Mouse (Mus musculus) limb, embryonic 15.5 days (tissue): Measurements from ENCODE around the gene Galc. TPM values are rescaled to one million over a fixed set of nuclear protein-coding genes. Genes with fewer than 3 reads are reported as not detected.

Experiments used
- ATAC-seq: fragments of 200-750 bp; cut with Nextera tagmentation; 2 replicates; pipeline ENCODE4 v1.8.0; 2017; ENCODE audit warnings: low read depth, moderate TSS enrichment; ENCODE audit not compliant: insufficient number of reproducible peaks, low FRiP score, low TSS enrichment
- H3K27ac ChIP-seq: fragments of 300-500 bp; sonication (generic); 2 replicates; pipeline ENCODE4 v1.5.1; 2015; ENCODE audit warnings: moderate library complexity, mild to moderate bottlenecking, inconsistent platforms
- H3K27me3 ChIP-seq: fragments of 300-500 bp; sonication (generic); 2 replicates; pipeline ENCODE4 v1.6.1; 2015; ENCODE audit warnings: inconsistent platforms
- H3K36me3 ChIP-seq: fragments of 300-500 bp; sonication (generic); 2 replicates; pipeline ENCODE4 v1.6.1; 2015; ENCODE audit warnings: inconsistent platforms
- H3K4me1 ChIP-seq: fragments of 300-500 bp; sonication (generic); 2 replicates; pipeline ENCODE4 v1.6.1; 2015; ENCODE audit warnings: inconsistent platforms
- H3K4me2 ChIP-seq: fragments of 300-500 bp; sonication (generic); 2 replicates; pipeline ENCODE4 v1.6.1; 2015; ENCODE audit warnings: mild to moderate bottlenecking, inconsistent platforms
- H3K4me3 ChIP-seq: fragments of 300-500 bp; sonication (generic); 2 replicates; pipeline ENCODE4 v1.5.1; 2015; ENCODE audit warnings: mild to moderate bottlenecking, inconsistent platforms
- H3K9ac ChIP-seq: fragments of 300-500 bp; sonication (generic); 2 replicates; pipeline ENCODE4 v1.6.1; 2015; ENCODE audit warnings: inconsistent platforms
- H3K9me3 ChIP-seq: fragments of 300-500 bp; sonication (generic); 2 replicates; pipeline ENCODE4 v1.6.1; 2016; ENCODE audit warnings: inconsistent platforms
- WGBS: fragments of 180-500 bp; shearing (Covaris S2); methylation state at CpG from one replicate; pipeline ENCODE4 v1.1.7; 2015; 5-methylcytosine and 5-hydroxymethylcytosine counted together
- polyA plus RNA-seq: library from polyadenylated mRNA; unstranded; fragments of >200 nt; fragmentation: Nextera tagmentation; extraction: Ambion mirVana; gene quantifications from 2 replicates; pipeline ENCODE4 v1.2.1, GENCODE M21; 2015

Galc gene
- polyA plus RNA-seq, 1 experiment from 2014 or later, result 6.7 TPM

DNA sequence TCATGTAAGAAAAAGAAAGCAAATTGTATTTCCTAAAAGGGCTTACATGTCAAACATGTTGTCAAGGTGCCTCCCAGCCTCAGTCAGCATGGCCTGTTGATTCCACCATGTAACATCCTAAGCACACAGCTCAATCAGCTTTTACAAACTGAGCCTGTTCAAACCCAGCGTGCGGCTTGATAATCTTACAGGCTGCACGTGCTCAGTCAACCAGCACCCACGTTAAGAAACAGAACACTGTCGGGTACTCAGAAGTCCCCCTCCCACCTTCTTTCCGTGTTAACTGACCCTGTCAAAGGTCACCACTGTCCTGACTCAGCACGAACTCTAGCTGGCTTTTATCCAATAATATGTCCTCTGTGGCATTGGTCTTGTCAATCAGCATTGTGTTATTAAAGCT, 13.2 kb upstream of the Galc start:
- Histone ChIP-seq H3K27me3 (no peaks in the 10 kb centered on the region), H3K4me1 (no peaks in the 10 kb centered on the region), H3K9me3 (no peaks in the 10 kb centered on the region), H3K4me2 (no peak overlapping the region), H3K4me3 (no peak overlapping the region), H3K27ac (no peak overlapping the region), H3K36me3 (no peaks in the 10 kb centered on the region), H3K9ac (no peak overlapping the region)
- no peak for ATAC-seq
- 79% methylated on average over 7 of the region's 7 CpGs for WGBS

DNA sequence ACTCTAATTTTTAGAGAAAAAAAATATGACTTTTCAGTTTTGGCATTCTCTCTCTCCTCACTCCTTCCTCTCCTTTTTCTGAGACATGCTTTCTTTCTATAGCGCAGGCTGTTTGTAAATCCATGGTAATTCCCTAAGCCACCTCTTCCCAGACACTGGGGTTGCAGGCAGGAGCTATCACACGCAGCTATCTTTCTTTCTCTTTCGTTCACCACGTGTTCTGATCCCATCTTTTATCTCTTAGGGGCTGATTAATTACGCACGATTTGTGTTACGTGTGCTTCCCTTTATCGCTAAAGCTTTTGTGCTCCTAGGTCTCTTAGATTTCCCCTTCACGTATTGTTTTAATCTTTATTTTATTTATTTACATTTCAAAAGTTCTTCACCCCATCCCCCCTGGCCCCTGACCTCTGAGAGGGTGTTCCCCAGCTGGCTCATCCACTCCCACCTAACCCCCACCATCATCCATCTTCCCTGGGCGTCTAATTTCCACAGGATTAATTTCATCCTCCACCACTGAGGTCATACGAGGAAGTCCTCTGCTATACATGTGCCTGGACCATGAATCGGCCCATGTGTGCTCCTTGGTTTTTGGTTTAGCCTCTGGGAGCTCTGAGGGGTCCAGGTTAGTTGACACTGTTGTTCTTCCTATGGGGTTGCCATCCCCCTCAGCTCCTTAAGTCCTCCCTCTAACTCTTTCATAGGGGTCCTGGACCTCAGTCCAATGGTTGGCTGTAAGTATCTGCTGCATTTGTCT, 11.7 kb upstream of the Galc start:
- no peak overlapping the region for H3K9ac ChIP-seq
- H3K36me3 ChIP-seq, result no peaks in the 10 kb centered on the region
- no peaks in the 10 kb centered on the region for H3K9me3 ChIP-seq
- H3K4me1 ChIP-seq, result no peaks in the 10 kb centered on the region
- H3K27ac ChIP-seq, result no peak overlapping the region
- no peak for ATAC-seq
- 58% methylated on average over 12 of the region's 12 CpGs for WGBS
- H3K4me2 ChIP-seq, result no peak overlapping the region
- H3K4me3 ChIP-seq, result no peak overlapping the region
- no peaks in the 10 kb centered on the region for H3K27me3 ChIP-seq

DNA sequence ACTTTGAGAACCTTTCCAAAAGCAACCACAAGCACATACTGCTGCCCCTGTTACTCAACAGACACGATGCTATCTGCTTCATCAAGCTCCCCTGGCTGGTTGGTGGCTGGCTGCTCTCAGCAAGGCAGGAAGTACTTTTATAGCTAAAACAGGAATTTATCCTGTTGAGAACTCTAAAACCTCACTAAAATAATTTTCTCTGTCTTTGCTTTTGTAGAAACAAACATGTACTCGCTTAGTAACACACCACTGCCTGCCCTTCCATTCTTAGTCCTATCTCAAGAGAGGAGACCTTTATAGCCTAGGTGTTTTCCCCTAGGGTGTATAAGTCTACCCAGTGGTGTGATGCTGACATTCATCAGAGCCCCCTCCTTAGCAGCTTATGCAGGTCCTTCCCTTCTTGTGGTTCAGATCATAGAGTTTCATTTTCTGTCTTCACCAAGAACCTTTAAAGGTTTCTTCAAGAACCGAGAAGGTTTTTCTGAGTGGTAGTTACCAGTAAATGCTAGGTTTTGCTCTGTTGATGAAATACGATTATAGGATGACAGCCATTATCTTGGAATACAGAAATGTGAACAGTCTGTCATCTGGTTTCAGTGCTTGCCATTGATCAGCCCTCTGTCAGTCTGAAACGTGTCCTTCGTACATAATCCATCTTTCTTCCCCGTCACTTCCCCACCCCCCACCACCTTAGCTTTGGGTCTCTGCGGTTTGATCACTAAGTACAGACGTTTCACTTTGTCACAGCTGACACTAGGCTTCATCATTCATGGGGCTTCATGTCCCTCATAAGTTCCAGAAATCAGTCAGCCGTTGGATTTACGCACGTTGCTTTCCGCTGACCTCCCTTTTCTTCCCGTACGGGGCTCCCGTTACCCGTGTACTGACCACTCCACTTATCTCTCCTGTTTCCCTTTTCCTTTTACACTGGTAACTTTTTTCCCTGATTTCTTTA, 10.8 kb upstream of the Galc start:
- H3K4me1 ChIP-seq, result no peaks in the 10 kb centered on the region
- no peaks in the 10 kb centered on the region for H3K36me3 ChIP-seq
- no peak overlapping the region for H3K4me2 ChIP-seq
- no peak overlapping the region for H3K9ac ChIP-seq
- 46% methylated on average over 17 of the region's 17 CpGs for WGBS
- H3K4me3 ChIP-seq, result no peak overlapping the region
- H3K9me3 ChIP-seq, result no peaks in the 10 kb centered on the region
- no peaks in the 10 kb centered on the region for H3K27me3 ChIP-seq
- no peak for ATAC-seq
- H3K27ac ChIP-seq, result no peak overlapping the region

DNA sequence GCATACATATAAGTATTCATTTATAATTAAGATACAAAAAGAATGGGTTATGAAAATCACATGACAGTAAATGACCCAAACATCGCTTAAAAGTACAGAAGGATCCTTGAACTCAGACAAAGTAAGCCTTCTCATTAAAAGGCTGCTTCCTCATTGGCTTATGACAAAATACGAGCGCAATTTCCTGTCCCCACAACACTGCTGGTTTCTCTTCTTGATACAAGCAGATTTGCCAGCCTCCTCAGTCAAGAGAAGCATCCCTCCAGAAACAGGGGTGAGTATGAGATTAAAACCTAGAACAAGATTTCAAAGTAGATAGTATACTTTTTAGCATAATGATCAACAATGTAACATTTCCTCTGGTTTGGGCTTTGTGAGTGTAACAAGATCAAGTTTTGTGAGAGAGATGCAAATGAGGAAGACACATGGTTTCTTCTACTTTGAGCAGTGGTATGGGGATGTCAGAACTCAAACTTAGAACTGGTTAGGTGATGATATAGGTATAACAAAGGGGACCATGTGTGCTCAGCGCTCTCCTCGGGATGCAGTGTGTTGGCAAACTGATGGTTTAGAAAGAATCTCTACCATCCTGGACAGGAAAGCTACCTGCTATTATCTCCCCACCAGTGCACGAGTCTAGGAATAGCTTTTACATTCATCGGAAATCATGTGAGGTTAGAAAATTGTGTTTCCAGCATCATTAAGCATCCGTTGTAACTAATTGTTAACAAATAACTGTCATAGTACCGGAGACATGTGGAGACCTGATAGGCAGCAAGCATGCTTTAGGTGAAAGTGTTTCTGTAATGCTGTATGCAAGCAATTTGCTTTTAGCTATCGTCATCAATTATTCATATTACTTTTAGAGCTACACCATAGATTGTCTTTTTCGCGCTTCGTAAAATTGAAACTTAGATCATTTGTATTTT, 9.4 kb upstream of the Galc start, which contains the start of gene Gpr65:
TSS of gene Gpr65 (plus strand) at position 195 of the 929 bp plus-strand sequence.
- no peaks in the 10 kb centered on the region for H3K27me3 ChIP-seq
- H3K9ac ChIP-seq, result no peak within 1 kb of the TSS
- H3K27ac ChIP-seq, result no peak within 1 kb of the TSS
- no peak within 1 kb of the TSS for H3K4me2 ChIP-seq
- H3K9me3 ChIP-seq, result no peaks in the 10 kb centered on the region
- no peak for ATAC-seq
- no peak within 1 kb of the TSS for H3K4me3 ChIP-seq
- H3K4me1 ChIP-seq, result no peaks in the 10 kb centered on the region
- H3K36me3 ChIP-seq, result no peaks in the 10 kb centered on the region
- WGBS, result 82% methylated on average over 13 of the region's 13 CpGs

DNA sequence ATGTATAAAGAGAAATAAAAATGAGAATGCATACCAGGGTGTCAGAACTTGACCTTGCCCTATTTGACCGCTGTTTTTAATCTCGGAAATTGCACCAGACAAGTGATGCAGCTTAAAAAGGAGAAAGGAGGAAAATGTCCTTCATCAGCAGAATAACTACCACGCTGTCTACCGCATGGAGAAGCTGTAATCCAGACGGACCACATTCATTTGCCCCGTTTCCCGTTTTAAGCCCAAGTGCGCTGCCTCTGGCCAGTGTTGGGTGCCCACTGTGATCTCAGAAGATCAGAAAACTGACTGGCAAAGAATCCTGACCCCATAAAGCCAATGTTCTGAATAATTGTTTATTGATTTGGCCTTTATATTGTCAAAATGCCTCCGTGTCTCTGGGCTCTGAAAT, 6.4 kb upstream of the Galc start:
- Histone ChIP-seq H3K36me3 (no peaks in the 10 kb centered on the region), H3K27me3 (no peaks in the 10 kb centered on the region), H3K9me3 (no peaks in the 10 kb centered on the region), H3K4me2 (no peak overlapping the region), H3K4me3 (no peak overlapping the region), H3K9ac (no peak overlapping the region), H3K27ac (no peak overlapping the region), H3K4me1 (no peaks in the 10 kb centered on the region)
- no peak for ATAC-seq
- WGBS, result 85% methylated on average over 9 of the region's 9 CpGs

DNA sequence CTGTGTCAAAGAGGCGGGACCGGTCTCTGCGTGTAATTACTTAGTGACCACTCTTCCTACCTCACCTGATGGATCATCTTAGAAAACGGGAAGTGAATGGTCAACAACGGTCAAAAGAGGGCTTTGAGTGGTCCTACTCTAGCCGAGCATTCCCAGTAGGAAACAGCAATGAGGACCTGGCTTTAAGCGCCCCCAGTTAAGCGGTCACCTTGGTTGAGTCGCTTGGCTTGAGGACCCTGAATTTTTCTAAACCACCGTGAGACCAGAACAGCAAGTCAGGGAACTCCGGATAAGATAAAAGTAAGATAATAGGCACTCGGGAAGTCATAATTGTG, 226 bp upstream of the Galc start:
- Histone ChIP-seq H3K4me3 (peak overlapping the region; percentile 71), H3K4me1 (no peaks in the 10 kb centered on the region), H3K27ac (peak overlapping the region; percentile 86; the same call in 1 of the 2 replicates), H3K27me3 (no peaks in the 10 kb centered on the region), H3K36me3 (no peaks in the 10 kb centered on the region), H3K9ac (peak overlapping the region; percentile 76), H3K4me2 (peak overlapping the region; percentile 63), H3K9me3 (no peaks in the 10 kb centered on the region)
- no peak; the same call in 1 of the 2 replicates for ATAC-seq
- 3% methylated on average over 12 of the region's 12 CpGs for WGBS

DNA sequence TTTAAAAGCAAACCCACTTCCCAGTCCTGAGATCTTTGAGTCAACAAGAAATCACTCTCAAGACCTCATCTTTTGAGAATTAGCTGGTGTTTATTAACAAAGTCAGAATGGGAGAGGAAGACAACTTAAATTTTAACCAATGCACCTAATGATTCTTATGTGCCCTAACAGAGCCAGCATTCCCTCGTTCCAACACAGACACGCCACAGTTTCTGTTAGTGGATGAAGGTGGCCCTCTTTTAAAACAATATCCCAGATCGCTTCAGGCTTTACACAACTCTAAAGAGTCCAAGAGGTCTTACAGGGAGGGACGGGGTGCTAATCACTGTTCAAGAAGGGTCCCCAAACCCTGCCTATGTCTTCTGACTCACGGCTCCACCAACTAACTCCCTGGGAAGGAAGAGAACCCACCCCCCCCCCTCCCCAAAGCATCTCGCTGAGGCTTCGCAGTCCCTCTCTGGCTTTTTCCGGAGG, 851 bp downstream of the Galc start:
- H3K9ac ChIP-seq, result peak overlapping the region; percentile 76
- ATAC-seq, result no peak; the same call in 1 of the 2 replicates
- peak overlapping the region; percentile 86 for H3K27ac ChIP-seq
- no peaks in the 10 kb centered on the region for H3K27me3 ChIP-seq
- H3K4me3 ChIP-seq, result peak overlapping the region; percentile 71
- H3K36me3 ChIP-seq, result no peaks in the 10 kb centered on the region
- 0% methylated on average over 8 of the region's 8 CpGs for WGBS
- H3K4me2 ChIP-seq, result peak overlapping the region; percentile 63
- H3K4me1 ChIP-seq, result no peaks in the 10 kb centered on the region
- H3K9me3 ChIP-seq, result no peaks in the 10 kb centered on the region

DNA sequence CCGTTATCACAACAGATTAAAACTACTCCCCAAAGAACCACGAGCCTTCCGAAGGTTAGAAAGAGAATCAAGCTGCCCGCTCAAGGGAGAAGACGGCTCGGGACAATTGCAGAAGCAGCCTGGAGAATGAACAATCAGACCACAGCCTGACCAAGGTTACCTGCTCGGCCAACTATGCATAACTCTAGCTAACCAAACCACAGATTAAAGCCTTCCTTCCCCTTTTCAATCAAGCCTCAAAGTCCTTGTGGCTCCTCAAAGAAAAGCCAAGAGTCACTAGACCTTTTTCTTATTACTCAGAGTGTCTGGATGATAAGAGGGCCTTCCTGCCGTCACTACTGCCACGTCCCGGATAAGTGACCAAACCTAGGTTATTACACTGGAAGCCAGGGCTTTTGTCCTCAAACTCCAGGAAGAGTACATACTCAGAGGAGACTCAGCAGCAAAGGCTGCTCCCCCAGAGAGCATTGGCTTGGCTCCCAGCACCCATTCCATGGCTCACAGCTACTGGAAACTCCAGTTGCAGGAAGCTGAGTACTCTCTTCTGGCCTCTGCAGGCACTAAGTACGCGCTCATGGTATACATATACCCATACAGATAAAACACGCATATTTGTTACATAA, 3.8 kb downstream of the Galc start:
- no peak for ATAC-seq

DNA sequence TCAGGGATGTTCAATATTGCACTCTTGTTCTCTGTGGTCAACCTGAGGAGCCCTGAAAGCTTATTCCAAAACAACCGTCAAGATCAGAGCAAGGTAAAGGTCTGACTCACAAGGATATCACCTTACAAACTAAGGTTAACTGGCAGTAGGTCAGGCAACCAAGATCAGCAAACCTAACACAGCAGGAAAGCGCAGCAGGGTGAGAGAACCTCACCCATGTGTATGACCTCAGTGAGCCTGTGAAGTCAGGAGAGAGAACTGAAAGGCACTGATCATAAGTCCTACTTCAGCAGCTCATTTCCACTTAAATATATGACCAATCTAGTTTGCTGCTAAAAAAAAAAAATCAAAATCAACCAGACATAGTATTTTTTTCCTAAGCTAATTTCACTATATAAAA, 6.8 kb downstream of the Galc start:
- no peak overlapping the region for H3K4me3 ChIP-seq
- no peaks in the 10 kb centered on the region for H3K27me3 ChIP-seq
- WGBS, result 71% methylated on average over 2 of the region's 2 CpGs
- H3K4me1 ChIP-seq, result no peaks in the 10 kb centered on the region
- H3K36me3 ChIP-seq, result no peaks in the 10 kb centered on the region
- no peak for ATAC-seq
- H3K4me2 ChIP-seq, result no peak overlapping the region
- no peak overlapping the region for H3K9ac ChIP-seq
- no peaks in the 10 kb centered on the region for H3K9me3 ChIP-seq
- no peak overlapping the region for H3K27ac ChIP-seq

More for the DNA sequence above, 3.8 kb downstream of the Galc start:
- H3K9me3 ChIP-seq, result no peaks in the 10 kb centered on the region
- no peak overlapping the region for H3K27ac ChIP-seq
- no peak overlapping the region for H3K4me2 ChIP-seq
- H3K4me3 ChIP-seq, result no peak overlapping the region
- 88% methylated on average over 13 of the region's 13 CpGs for WGBS
- no peaks in the 10 kb centered on the region for H3K4me1 ChIP-seq
- H3K9ac ChIP-seq, result no peak overlapping the region
- no peaks in the 10 kb centered on the region for H3K27me3 ChIP-seq
- no peaks in the 10 kb centered on the region for H3K36me3 ChIP-seq

DNA sequence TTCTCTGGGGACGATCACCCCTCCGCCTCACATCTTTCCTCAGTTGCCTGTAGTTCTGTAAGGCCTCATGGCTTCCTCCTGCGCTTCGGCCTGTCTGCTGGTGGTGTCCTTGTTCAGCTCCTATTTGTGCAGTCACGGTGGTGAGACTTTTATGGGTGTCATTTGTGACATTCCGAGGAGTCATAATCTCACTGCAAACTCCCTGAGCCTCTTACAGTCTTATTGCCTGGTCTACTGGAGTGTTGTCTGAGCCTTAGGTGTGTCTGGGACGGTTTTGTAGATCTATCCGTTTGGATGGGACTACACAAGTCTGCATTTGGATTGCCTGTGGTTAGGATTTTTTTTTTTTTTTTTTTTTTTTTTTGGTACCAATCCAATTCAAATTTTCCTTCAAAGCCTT, 8.9 kb downstream of the Galc start:
- H3K4me2 ChIP-seq, result no peak overlapping the region
- H3K27me3 ChIP-seq, result no peaks in the 10 kb centered on the region
- no peaks in the 10 kb centered on the region for H3K36me3 ChIP-seq
- no peak overlapping the region for H3K9ac ChIP-seq
- no peaks in the 10 kb centered on the region for H3K9me3 ChIP-seq
- no peak overlapping the region for H3K27ac ChIP-seq
- WGBS, result 81% methylated on average over 8 of the region's 8 CpGs
- H3K4me1 ChIP-seq, result no peaks in the 10 kb centered on the region
- no peak overlapping the region for H3K4me3 ChIP-seq
- ATAC-seq, result no peak

DNA sequence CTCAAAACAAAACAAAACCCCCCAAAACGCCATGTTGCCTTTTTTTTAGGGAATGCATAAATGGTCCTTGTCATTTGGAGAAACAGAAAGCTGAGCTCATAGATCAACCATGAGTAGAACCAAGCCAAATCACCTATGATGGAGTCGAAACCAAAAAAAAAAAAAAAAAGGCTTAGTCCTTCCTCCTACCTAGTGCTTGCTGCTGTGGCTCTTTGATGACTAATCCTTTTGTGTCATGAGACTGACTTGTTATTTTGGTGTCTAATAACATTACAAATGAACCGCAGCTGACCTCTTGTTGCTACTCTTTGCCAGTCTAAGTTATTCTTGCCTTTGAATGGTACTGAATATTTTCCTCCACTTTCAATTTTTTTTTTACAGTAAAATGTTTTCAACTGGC, 9.6 kb downstream of the Galc start:
- no peak overlapping the region for H3K27ac ChIP-seq
- no peaks in the 10 kb centered on the region for H3K4me1 ChIP-seq
- no peak overlapping the region for H3K9ac ChIP-seq
- ATAC-seq, result no peak
- H3K4me3 ChIP-seq, result no peak overlapping the region
- no peaks in the 10 kb centered on the region for H3K36me3 ChIP-seq
- H3K4me2 ChIP-seq, result no peak overlapping the region
- no peaks in the 10 kb centered on the region for H3K9me3 ChIP-seq
- H3K27me3 ChIP-seq, result no peaks in the 10 kb centered on the region
- WGBS, result 66% methylated on average over 3 of the region's 3 CpGs
